Mouse (Mus musculus): ENCODE data around the gene Sf3b2. TPM values are rescaled to one million over a fixed set of nuclear protein-coding genes. Genes with fewer than 3 reads are reported as not detected.

The Sf3b2 gene
- total RNA-seq (2021) = 167 and 170 TPM in 2 replicates
- long read RNA-seq, experiment 1, transcript Sf3b2-201 (21 exons, 3,222 nt) = major isoform, 235 of 344 reads
- long read RNA-seq, experiment 1, partial matches to known transcripts = 80 of 344 reads
- long read RNA-seq, experiment 1, other reads (novel, unspliced or antisense) = 28 of 344 reads
- long read RNA-seq, experiment 2, transcript Sf3b2-201 (21 exons, 3,222 nt) = major isoform, 140 of 219 reads
- long read RNA-seq, experiment 2, partial matches to known transcripts = 52 of 219 reads
- long read RNA-seq, experiment 2, other reads (novel, unspliced or antisense) = 26 of 219 reads

DNA sequence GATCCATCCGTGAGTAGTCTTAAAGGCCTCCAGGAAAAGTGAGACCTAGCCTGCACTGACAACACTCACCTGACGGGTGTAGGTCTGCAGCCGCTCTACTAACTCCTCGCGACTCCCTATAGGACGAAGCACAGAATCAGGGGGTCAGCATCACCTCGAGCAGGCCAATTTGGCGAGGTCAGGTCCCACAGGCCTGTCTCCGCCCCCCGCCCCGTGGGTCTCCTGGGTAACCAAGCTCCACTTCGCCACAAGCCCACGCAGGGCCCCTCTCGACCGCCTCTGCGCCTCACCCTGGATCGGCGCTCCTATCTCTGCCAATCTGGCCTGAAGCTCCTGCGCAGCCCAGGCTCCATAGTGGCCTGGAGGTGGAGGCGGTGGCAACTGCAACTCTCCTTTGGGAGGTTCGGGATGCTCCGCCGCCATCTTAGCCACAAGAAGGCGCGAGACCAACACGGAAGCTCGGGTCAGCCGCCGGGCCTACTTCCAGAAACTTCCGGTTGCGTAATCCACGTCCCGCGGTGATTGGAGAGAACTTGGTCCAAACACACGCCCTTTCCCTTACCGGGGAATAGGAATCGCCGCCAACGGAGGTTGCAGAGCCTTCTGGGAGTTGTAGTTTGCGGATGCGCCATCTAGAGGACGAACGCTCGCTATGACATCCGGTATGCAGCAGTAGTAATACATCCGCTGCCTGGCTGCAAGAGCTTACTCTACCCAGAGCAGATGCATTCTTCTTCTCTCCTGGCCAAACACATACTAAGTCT lies at the start of gene Sf3b2:
Sf3b2 (minus strand) TSS at position 484 of the 764 bp plus-strand sequence.
- DNase-seq = peak; percentile 99

DNA sequence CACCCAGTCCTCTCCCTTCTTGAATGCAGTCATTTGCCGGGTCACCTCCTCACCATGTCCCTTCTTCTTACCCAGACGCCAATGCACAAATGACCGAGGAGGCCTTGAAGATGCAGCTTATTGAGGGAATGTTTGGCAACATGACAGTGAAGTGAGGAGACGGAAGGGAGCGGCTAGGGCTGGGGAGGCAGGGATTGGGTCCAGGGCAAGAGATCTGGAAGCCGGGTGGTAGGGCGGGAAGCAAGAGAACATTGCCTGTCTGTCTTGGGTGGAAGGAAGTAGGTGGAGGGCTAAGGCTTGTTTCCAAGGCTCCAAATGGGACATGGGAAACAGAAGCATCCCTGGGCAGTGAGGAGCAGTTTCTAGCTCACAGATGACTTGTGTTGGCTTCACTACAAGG lies 46.1 kb upstream of the Sf3b2 start:
- no peak for DNase-seq

DNA sequence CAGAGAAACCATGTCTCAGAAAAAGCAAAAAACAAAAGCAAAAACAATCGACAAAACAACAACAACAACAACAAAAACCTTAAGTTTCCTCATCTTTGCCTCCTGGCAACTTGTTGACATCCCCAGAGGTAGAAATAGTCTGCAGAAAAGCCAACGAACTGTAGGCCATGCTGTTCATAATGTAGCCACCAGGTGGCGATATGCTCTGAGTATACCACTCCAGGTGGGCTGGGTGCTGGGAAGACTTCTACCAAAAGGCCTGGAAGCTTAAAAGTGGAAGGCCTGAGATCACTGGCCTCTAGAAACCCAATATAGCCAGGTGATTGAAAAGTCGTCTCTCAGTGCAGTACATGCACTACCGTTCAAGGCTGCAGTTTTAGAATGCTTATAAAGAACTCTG lies 42.7 kb upstream of the Sf3b2 start:
- peak; percentile 85 for DNase-seq

DNA sequence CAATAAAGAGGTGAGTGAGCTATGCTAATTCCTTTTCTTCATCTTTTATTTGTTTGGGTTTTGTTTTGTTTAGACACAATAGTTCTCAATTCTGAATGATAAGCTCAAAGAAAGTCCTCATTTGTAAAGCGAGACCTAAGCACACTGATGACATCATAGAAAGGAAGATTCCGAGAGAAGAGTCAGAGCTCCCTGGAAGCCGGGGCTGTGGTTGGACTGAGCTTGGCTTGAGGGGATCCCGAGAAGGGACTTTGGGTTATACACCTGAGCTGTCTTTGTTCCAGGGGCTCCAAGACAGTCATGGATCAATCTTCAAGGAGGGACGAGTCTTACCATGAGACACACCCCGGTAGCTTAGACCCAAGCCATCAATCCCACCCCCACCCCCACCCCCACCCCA lies 40.2 kb upstream of the Sf3b2 start, which contains the start of gene Catsper1:
Catsper1 (plus strand) TSS at position 301 of the 400 bp plus-strand sequence.
- no peak for DNase-seq

DNA sequence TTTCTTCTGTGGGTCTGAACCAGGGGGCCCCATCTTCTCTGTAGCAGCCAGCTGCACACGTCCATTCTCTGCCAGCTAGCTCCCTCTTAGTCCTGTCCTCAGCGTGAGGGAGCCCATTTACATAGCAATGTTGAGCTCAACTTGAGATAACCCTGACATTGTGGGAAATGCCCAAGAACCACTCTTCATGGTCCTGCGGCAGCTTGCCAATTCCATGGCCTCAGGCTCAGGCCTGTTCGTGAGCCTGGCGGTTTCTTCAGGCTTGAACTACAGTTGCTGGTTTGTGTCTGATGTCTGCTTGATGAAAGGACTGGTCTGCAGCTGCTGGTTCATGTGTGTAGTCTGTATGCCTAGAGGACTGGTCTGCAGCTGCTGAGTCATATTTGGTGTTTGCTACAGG lies 39.5 kb upstream of the Sf3b2 start:
- no peak for DNase-seq

DNA sequence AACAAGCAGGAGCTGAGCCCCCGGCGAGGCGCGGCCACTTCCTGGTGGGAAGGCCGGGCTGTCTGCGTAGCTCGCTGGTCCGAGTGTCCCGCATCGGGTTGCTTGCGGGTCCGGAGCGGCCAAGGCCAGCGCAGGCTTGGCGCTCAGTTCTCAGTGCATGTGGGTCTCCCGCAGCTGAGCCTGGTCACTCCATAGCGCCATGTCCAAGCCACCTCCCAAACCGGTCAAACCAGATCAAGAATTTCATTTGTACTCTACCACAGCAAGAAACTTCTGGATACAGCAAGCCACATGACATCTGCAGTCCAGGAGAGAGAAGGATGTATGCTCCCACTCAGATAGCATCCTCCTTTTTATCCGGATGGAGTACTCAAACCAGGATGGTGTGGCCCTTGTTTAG lies 32.7 kb upstream of the Sf3b2 start:
- DNase-seq = no peak

DNA sequence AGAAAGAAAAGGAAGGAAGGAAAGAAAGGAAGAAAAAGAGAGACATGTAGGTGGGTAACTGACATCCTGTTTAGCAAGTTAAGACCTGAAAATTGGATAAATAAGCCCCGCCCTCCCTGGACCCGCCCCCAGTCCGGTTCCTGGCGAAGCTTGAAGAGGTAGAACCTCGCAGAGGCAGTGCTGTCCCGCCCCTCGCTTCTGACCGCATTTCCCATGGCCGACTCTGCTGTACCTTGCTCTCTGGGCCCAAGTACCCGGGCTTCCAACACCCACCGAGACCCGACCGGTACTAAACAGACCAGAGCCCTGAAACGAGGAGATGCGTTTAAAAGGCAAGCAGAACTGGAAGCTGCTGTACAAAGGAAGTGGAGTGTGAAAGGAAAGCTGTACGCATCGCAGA lies 28.5 kb upstream of the Sf3b2 start:
- DNase-seq = peak; percentile 31

DNA sequence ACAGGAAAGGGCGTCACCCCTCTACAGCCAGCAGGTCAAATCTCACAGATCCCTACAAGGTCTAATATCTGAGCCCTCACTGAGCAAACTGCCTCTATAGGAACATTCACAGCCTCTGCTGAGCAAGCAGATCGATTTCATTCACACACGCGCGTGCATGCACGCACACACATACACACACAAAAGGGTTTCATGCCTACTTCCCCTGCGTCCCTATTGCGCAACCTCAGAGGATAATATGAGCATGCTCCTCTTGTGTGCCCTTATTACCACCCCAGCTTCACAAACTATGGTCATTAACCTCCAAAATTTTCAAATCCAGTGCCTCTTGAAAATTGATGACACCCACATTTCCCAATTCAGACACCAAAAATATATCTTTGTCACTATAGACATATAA lies 17.9 kb upstream of the Sf3b2 start:
- no peak for DNase-seq

DNA sequence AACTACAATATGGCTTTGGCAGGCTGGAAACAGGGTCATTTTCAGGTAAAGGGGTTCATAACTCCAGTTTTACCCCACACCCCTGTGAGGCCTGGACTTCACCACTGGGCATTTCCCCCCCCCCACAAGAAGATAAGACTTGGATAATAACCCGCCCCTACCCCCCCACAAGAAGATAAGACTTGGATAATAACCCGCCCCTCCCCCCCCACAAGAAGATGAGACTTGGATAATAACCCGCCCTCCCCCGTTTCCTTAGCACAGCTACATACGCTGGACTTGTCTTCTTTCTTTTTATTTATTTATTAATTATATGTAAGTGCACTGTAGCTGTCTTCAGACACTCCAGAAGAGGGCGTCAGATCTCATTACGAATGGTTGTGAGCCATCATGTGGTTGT lies 13.8 kb upstream of the Sf3b2 start:
- no peak for DNase-seq

DNA sequence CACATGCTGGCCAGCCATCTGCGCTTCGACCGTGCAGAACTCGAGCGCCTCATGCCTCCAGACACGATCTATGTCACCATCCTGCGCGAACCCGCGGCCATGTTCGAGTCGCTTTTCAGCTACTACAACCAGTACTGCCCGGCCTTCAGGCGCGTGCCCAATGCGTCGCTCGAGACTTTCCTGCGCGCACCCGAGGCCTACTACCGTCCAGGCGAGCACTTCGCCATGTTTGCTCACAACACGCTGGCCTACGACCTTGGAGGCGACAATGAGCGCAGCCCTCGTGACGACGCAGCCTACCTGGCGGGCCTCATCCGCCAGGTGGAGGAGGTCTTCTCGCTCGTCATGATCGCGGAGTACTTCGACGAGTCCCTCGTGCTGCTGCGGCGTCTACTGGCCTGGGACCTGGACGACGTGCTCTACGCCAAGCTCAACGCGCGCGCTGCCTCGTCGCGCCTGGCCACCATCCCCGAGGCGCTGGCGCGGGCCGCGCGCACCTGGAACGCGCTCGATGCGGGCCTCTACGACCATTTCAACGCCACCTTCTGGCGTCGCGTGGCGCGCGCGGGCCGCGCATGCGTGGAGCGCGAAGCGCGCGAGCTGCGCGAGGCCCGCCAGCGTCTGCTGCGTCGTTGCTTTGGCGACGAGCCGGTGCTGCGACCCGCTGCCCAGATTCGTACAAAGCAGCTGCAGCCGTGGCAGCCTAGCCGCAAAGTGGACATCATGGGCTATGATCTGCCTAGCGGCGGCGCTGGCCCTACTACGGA lies 11.9 kb upstream of the Sf3b2 start:
- peak; percentile 29 for DNase-seq

DNA sequence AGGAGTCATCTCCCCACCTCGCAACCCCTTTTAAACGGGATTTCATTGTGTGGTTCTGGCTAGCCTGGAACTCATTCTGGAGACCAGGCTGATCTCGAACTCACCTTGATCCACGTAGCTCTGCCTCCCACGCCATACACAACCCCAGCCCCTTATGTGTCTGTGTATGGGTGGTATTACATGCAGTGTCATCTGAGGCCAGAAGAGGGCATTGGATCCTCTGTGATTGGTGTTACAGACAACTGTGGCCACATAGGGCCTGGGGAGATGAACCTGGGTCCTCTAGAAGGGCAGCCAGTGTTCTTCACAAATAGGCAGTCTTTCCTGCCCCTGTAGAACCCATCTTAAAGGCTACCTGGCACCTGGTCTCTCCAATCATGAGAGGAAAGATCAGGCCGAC lies 11.0 kb upstream of the Sf3b2 start:
- no peak for DNase-seq

DNA sequence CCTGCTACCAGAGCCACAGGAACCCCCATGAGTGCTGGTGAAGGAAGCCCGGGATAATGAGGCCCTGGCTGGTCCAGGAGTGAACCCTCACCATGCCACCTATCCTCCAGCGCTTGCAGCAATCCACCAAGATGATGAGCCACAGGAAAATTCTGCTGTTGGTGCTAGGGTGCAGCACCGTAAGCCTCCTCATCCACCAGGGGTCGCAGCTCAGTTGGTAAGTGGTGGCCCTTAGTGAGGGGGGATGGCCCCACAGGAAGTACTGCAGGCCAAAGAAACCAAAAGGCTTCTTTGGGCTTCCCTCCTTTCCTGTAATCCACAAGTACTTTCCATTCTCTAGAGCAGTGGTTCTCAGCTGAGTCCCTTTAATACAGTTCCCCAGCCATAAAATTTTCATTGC lies 7.2 kb upstream of the Sf3b2 start:
- DNase-seq = peak; percentile 74

DNA sequence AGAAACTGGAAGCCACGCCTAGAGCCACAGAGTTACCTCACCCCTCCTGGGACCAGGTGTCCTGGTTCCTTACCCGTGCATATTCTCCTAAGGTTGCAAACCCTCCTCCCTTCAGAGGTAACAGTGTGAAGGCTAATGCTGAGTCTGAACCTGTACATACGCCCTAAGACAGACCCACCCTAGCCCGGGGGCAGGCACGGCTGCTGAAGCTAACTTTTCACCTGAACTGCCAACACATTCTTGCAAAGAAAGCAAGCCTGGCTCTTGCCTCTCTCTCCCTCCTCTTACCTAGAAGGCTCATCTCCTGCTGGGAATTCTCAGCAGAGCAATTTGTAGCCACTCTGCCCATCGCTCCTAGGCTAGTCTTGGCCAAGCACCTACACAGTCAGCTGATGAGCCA lies 5.3 kb upstream of the Sf3b2 start:
- no peak for DNase-seq

DNA sequence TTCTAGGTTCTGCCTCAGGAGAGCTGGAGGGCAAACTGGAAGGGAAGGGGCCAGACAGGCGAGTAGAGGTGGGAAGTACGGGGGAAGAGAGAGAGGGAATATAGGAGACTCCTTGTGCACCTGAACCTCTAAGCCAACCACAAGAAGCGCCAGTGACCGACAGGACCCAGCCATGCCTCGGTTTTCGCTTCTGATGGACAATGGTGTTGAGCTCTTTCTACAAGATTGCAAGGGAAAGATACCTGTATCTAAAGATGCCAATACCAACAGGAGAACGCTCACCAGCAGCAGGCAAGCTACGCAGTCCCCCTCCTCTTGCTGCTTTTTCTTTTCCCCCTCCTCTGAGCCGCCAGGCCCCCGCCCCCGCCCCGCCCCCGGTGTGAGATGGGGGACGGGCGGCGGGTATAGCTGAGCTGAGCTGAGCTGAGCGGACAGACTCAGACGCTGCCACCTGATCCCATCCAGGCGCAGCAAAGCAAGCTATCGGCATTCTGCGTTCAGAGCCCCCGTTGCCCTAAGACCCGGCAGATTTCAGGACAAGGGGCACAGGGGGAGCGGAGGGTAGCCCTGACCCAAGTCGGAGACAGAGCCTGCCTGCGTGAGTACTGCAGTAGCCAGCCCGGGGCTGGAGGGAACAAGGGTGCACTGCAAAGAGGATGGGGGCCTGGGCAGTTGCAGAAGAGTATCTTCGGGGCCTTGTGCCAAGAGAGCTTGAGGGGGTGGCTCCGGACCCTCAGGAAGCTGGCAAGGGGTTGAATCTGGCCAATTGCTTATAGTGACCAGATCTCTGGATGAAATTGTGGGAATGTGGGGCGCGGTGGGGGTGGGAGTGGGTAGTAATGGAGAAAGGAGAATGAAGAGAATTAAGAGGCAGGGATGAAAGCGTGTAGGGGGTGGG lies 2.9 kb upstream of the Sf3b2 start, which contains the start of gene Gal3st3:
Gal3st3 (plus strand) TSS at position 429 of the 898 bp plus-strand sequence.
- no peak for DNase-seq

DNA sequence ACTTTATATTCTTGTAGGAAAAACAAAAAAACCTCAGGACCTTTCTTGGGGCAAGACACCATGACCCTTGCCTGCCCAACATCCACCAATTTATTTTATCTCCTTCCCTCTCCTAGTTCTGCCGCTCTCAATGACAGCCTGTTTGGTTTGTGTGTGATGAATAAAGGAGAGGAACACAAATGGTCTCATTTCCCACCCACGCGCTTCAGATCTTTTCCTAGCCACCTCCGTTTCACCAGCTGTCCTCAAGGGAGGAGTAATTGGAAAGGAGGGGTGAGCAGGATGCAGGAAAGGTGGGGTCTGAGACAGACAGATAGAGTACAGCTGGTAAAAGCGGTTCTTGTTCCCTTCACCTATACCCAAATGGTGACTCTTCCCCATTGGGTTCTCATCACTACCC lies 1.4 kb upstream of the Sf3b2 start:
- no peak for DNase-seq

DNA sequence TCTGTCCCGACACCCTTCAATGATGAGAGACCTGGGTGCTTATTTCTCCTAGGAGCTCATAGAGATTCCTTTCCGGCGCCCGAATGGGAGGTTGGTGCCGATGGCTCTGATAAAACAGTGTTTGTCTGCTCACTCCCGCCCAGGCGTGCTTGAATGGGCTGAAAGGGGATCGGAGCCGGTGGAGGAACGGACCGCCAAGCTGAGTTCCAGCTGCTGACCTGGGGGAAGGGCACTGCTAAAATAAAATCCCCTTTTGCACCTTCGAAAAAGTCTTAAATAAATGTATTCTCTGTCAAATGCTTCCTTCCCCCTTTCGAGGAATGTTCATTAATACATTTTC lies 451 bp upstream of the Sf3b2 start:
- no peak for DNase-seq

DNA sequence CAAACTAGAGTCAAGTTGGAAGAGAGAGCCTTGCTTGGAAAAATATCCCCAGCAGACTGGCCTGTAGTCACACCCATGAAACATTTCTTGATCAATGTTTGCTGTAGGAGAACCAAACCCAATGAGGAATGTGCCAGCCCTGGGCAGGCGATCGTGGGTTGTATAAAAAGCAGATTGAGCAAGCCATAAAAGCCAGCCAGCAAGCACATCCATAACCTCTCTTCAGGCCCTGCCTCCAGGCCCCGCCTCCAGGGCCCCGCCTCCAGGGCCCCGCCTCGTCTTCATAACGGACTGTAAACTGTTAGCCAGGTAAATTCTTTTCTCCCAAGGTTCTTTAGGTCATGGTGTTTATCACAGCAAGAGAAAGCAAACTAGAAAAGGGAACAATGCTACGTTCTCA lies 16.9 kb downstream of the Sf3b2 start:
- peak; percentile 63 for DNase-seq

DNA sequence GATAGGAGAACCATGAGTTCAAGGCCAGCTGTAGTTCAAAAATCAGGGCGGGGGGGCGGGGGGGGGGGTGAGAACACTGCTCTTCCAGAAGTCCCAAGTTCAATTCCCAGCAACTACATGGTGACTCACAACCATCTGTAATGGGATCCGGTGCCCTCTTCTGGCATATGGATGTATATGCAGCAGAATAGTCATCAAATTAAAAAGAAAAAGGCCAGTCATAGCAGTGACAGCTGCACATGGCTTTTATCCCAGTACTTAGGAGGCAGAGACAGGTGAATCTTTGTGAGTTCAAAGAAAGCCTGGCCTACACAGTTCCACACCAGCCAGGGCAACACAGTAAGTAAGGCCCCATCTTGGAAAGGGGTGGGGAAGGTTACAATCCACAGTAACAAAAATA lies 18.1 kb downstream of the Sf3b2 start:
- peak; percentile 30 for DNase-seq

DNA sequence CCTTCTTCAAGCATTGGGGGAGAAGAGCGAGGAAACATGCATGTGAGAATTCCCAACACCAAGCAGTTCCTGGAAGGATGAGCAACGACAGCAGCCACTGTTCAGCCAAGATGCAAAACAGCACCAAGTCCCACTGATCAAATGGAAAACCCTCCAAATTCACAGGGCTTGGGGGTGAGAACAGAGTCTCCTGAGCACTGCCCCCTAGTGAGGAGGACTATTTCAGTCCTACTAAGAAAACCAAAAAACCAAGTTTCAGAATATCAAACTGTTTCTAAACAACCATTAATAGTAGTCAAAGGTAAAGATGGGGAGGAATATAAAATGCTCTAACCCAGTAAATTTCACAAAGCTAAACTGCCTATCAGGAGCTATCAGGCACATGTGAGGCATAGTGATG lies 18.7 kb downstream of the Sf3b2 start:
- DNase-seq = no peak

DNA sequence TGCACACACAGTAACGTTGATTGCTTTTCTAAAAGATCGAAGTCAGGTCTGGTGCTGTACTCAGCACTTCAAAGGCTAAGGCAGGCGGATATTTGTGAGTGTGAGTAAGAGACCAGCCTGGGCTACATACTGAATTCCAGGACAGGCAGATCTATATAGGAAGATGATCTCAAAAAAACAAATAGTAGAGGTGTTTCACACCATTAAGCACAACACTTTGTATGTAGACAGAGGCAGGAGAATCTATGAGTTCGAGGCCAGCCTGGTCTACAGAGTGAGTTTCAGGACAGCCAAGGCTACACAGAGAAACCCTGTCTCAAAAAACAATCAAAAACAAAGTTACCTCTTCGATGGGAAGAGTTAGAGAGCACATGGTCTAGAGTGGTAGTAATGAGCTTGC lies 19.5 kb downstream of the Sf3b2 start:
- no peak for DNase-seq

DNA sequence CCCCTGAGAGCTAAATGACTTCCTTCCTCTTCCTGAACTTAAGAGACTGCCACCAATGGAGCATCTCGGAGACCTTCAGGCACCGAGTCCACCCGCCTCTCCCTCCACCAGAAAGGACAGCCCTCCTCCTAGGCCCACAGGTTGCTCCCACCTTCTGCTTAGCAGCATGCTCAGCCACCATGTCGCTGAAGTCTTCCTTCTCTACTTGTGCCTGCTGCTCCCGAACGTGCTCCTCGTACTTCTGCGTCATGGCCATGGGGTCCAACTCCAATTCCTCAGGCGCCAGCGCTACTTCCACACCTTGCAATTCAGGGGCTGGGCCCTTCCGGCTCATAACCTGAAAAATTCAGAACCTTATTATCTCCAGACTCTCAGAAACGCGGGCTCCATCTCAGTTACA lies 20.6 kb downstream of the Sf3b2 start:
- DNase-seq = no peak

DNA sequence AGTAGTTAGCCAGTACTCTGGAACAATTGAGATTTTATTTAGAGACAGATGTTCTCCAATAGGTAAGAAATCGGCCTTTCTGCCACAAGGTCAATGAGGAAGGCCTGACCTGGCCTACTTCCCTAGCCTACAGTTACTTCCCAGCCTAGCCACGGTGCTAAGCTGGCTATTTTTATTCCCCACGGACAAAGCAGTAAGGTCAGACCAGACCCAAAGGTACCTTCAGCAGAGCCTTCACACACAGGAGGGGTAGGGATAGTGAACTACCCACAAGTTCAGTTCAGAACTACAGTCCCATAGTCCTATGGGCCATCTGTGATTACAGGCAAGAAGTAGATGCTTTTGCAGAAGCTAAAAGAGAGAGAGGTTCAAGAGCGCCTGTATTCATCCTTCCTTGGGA lies 21.3 kb downstream of the Sf3b2 start:
- peak; percentile 23 for DNase-seq
